Mouse (Mus musculus) adrenal gland, adult (tissue): ENCODE results near the gene Taf4.

ENCODE experiments used
- DNase-seq, 2 experiments: peaks; one replicate each; pipeline ENCODE4 v3.0.0; 2022 to 2023; ENCODE audit warnings: low spot score in 1 of 2; ENCODE audit not compliant: inconsistent age in 2 of 2

The Taf4 gene

GRCm38 (mm10) chr2:179865097-179865496, 111.3 kb downstream of the Taf4 start:
- no peak for DNase-seq

- DNase-seq = no peak
These were observed 113.2 kb downstream of the Taf4 start for GRCm38 (mm10) chr2:179863266-179863665.

- DNase-seq = no peak
These were observed 113.8 kb downstream of the Taf4 start for GRCm38 (mm10) chr2:179862676-179863075.
